Mouse (Mus musculus) retina, postnatal 1 day (tissue): ENCODE measurements around the gene Olfr152.

Experiments
- DNase-seq: peaks from one replicate; pipeline ENCODE4 v3.0.0-alpha.2; 2012

Olfr152 gene

DNA sequence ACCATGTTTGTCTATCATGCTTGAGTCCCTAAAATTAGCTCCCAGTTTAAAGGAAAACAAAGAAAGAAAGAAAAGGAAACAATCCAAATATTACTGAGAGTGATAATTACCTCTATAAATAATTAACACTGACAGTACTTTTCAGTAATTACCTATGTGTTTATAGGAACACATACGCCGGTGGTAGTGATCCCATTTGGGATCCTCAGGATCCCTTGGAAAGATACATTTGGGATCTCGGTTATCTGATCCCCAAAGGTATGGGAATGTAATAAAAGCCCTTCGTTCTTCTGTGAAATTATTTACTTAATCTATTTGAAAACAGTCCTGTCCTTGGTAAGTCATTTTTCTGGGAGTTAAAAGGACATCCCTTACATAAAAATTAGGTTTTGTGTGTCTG lies at the start of gene Olfr152:
Olfr152 (plus strand) TSS at position 301 of the 400 bp plus-strand sequence.
- DNase-seq, result no peak

DNA sequence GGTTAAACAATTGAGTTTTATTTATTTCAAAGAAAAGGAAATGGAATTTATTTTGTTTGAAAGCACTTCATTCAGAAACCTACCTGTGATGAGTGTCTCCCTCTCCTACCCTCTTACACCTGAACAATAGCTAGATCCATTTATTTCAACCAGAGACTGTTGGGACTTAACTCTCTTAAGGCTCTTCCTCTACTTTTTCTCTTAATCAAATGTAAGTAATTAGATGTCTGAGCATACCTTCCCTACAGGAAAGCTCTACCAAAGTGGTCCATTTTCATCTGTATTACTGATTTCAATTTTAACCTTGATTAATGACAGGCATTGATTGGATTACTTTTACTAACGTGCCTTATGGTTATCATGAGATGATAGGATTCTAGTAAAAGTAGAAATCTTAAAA lies 39.4 kb upstream of the Olfr152 start, which contains the start of gene Olfr1138:
Olfr1138 (minus strand) TSS at position 101 of the 400 bp plus-strand sequence.
- no peak for DNase-seq

DNA sequence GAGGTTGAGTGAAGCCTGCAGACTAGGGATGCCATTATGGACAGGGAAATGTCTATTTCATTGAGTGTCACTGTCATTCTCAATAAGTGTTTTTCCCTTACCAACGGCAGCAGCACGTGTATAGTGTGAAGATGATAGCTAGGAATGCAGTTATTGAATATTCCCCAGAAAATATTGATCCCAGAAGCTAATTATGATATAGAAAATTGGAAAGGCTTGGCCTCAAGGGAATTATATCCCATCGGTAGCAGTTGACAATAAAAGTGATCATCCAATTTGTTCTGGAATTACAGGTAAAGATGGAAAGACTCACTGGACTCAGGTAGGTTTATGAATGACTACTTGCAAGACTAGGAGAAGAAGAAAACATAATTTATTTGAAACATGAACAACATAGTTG lies 35.8 kb upstream of the Olfr152 start, which contains the start of gene Olfr1140:
Olfr1140 (plus strand) TSS at position 301 of the 400 bp plus-strand sequence.
- DNase-seq, result no peak

DNA sequence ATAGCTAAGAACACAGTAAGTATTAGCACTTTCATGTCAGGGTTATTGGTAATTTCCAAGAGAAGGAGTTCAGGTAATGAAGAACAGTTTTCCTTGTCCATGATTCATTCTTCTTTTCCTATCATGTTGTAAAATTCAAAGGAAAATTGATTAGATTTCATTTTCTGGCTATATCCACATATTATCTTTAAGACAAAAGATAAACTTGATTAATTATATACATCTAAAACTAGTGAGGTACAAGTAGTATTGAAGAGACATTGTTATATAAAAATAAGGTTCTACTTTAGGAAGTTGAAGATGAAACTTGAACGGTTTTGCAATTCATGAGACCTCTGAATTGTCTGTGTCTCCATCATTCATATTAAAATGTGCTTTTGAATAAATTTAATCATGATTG lies 25.4 kb upstream of the Olfr152 start, which contains the start of gene Olfr1141:
Olfr1141 (minus strand) TSS at position 101 of the 400 bp plus-strand sequence.
- no peak for DNase-seq

DNA sequence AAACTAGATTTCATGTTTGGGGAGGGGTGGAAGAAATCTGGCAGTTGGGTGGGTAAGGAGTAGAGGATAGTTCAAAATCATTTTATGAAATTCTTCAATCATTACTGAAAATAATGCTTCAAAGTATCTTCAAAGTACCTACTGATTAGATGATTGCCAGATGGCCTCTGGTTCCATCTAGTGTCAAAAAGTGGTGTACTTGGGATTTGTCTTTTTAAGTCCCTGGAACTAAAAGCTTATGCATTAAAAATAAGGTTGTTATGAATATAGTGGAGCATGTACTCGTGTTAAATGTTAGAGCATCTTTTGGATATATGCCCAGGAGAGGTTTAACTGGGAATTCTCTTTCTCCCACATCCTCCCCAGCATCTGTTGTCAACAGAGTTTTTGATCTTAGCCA lies 3.1 kb upstream of the Olfr152 start:
- DNase-seq, result no peak

DNA sequence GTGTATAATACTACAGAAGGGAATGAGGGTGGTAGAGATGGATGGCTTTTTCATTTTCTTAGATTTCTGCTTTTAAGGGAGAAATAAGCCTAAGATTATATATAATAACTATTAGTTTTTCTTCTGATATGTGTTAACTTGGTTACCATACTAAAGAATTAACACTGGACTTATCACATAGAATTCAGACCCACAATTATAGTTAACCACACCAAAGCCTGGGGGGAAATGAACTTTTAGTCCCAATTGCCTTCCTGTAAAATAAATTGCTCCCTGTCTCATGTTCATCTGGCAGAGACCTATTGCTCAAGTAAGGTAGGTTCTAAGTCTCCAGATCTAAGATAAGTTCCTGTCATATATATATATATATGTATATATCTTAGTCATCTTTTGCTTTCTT lies 21.0 kb downstream of the Olfr152 start, which contains the start of gene Olfr1143:
Olfr1143 (plus strand) TSS at position 301 of the 400 bp plus-strand sequence.
- no peak for DNase-seq

DNA sequence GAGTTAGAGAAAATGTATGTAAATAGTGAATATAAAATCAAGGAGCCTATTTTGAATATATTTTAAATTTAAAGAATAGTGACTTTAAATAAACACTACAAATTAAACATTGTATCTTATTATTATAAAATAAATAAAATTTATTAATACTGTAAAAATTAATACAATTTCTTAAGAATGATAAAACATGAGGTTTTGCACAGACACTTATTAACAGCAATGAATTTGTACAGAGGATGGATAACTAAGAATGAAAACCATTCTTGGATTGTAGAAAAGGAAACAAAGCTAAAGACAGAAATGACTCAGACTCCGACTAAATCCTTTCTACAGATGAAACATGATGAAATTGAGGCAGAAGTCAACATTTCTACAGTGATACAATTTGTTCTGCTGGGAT lies 30.2 kb downstream of the Olfr152 start, which contains the start of gene Olfr1145:
Olfr1145 (plus strand) TSS at position 301 of the 400 bp plus-strand sequence.
- DNase-seq, result no peak

DNA sequence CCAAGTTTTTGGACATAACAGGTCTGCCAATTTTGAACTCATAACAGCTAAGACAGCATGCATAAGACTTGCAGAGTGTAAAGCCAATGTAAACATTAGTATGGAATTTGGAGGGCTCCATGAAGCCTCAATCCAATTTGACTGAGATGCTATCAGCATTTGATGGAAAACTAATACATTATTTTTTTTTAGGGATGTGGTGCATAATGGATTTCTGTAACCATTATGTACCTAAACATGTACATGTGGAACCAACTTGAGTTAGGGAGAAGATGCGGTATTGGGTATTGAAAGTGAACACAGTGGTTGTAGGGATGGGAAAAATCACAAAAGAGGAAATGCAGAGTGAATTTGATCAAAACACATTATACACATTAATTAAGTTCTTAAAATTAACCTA lies 51.0 kb downstream of the Olfr152 start, which contains the start of gene Olfr1148:
Olfr1148 (plus strand) TSS at position 301 of the 400 bp plus-strand sequence.
- DNase-seq, result no peak
